Mouse (Mus musculus) ovary, postnatal 36 days (tissue): ENCODE data around the gene Cd5l.
"Not testable (repeated sequence)": the region's sequence is repeated elsewhere in the genome, so short reads cannot be mapped to it uniquely, and the experiment has no call there.

ENCODE experiments used
- DNase-seq: peaks from one replicate; pipeline ENCODE4 v3.0.0; 2022; ENCODE audit warnings: low spot score, mixed read lengths

The Cd5l gene

DNA sequence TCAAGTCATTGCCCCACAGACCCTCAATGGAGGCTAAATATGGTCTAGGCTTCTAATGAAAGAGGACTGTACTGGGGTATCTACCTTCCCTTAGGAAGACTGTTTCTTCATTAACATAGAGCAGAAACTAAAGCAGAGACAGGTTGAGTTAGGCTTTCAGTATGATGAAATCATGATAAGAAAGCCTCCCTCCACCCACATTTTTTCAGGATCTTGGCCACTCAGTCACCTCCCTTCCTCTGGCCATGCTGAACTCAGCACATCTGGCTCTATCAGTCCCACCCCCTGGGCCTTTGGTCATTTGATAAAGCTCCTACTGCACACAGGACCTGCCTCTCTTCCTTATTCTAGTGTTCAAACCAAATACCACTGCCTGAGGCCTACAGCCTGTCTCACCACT, at the start of gene Cd5l:
Cd5l (plus strand) TSS at position 301 of the 400 bp plus-strand sequence.
- no peak for DNase-seq

- DNase-seq: no peak
These were observed 47.8 kb upstream of the Cd5l start for GRCm38 (mm10) chr3:87309922-87310321.

DNA sequence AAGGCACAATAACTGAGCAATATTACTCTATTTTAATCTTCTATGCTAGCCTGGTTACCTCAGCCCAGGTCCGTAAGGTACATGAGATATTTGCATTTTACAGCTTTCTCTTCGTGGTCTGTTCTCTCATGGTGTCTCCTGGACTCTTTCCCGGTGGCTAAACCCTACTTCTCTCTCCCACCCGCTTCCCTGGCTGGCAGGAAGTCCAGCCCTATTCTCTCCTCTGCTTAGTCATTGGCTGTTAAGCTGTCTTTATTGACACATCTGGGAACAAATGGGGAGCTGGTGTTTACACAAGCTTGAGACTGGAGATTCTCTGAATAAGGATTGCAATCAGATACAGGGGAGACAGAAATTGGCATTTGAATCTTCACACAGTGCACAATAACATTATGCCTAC, 35.1 kb upstream of the Cd5l start:
- DNase-seq: no peak

- no peak for DNase-seq
These were observed 33.9 kb upstream of the Cd5l start for GRCm38 (mm10) chr3:87323778-87324177.

DNA sequence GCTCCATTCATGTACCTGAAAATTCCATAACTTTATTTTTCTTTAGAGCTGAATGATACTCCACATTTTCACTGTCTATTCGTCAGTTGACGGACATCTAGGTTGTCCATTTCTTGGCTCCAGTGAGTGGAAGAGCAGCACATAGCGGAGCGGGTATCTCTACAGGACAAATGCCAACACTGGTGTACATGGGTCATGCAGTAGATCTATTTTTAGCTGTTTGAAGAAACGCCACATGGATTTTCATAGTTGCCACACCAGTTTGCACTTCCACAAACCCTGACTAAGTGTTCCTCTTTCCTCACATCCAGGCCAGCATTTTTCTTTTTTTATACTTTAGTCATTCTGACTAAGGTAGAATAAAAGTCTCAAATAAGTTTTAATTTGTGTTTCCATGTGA, 19.8 kb upstream of the Cd5l start:
- DNase-seq: no peak

DNA sequence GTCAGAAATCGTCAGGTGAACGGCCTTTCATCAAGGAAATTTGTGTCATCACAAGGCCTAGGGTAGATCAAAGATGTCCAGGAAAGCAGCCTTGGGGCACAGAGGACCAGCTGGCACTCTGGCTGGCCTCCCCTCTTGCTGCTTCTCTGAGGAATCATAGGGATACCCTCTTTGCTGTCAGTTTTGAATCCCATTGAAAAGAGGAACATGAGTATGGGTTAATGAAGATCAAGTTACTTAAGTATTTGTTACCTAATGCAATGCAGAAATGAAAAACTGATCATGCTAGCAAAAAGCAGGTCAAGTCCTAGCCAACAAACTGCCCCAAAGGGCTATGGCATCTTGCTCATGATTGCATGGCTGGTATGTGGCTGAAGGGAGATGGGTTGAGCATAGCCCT, 6.7 kb upstream of the Cd5l start:
- DNase-seq: not testable (repeated sequence)

GRCm38 (mm10) chr3:87359215-87359614, 1.5 kb downstream of the Cd5l start:
- DNase-seq: no peak

GRCm38 (mm10) chr3:87360466-87360865, 2.8 kb downstream of the Cd5l start:
- no peak for DNase-seq

GRCm38 (mm10) chr3:87365691-87366090, 8.0 kb downstream of the Cd5l start:
- no peak for DNase-seq

DNA sequence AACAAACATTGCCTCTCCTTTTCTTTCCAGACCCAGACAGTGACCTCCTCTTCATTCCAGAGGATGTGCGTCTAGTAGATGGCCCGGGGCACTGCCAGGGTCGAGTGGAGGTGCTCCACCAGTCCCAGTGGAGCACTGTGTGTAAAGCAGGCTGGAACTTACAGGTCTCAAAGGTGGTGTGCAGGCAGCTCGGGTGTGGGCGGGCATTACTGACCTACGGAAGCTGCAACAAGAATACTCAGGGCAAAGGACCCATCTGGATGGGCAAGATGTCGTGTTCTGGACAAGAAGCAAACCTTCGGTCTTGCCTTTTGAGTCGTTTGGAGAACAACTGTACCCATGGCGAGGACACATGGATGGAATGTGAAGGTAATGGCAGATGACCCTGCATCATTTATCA, 9.8 kb downstream of the Cd5l start:
- no peak for DNase-seq

DNA sequence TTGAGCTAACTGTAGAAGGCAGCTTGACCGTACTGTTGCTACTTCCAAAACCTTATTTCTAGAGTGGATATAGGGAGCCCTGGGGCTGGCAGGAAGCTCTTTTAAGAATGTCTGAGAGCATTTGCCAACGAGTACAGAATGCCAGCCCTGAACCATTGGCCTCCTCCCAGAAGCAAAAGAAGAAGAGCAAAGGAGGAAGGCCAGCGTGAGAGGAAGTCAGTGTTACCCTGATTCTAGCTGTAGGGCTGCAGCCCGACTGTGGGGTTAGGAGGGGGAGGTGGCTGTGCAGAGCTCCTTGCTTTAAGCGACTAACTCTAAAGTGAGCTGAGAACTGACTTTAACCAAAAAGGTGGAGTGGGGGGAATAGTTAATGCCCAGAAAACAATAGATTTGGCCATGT, 11.5 kb downstream of the Cd5l start:
- no peak for DNase-seq

DNA sequence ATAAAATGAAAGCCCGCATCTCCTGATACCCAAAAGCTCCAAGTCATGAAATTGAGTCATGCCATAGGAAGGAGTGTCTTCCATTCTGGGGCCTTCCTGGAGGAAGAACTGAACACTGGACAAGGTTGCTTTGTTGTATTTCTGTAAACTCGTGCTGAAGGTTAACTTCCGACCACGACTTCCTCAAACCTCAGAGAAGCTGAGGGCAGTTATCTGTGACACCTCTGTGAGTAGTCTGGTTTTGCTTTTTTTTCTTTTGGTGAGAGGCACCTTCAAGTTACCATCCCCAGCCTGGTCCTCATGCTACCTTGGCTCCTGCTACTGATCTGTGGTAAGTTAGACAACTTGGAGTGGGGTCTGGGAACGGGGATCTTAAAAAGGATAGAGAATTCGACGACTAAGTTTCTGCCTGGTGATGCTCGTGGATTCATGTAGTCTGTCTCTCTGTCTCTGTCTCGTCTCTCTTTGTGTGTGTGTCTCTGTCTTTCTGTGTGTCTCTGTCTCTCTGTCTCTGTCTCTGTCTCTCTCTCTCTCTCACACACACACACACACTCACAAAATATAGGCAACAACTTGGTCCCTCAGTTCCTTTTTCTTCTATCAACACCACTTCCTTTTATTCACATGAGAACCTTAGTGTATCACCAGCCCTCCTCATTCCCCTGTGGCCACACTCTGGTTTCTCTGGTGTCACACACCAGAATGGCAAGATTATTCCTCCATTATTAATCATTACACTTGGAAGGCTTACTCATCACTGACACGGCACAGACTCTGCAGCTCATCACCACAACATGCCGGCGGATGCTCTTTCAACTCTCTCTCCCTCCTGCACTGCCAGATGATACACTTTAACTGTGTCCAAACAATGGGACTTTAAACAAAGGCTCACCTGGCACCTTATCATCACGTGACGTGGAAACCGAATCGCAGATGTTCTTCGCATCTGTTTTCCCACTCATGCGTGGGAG, 18.8 kb downstream of the Cd5l start, which contains the start of gene Fcrl1:
Fcrl1 (plus strand) TSS at position 193 of the 971 bp plus-strand sequence.
- DNase-seq: no peak

- DNase-seq: no peak
These were observed 19.5 kb downstream of the Cd5l start for GRCm38 (mm10) chr3:87377228-87377627.

DNA sequence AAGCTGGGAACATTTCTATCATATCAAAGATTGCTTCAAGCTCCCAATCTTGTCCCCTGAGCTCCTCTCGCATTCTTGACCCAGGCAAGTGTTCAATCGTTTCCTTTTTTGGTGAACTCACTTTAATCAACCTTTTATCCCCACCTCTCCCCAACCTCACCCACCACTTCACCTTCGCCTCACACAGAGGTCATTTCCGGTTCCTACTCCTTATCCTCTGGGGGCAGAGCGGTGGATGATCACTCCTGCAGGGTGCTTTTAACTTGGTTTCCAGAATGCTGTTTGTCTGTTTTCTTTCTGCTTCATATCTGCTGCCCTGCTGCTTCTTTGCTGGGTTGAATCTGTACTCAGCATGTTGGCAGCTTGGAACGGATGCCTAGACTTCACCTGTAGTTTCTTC, 20.0 kb downstream of the Cd5l start:
- no peak for DNase-seq

DNA sequence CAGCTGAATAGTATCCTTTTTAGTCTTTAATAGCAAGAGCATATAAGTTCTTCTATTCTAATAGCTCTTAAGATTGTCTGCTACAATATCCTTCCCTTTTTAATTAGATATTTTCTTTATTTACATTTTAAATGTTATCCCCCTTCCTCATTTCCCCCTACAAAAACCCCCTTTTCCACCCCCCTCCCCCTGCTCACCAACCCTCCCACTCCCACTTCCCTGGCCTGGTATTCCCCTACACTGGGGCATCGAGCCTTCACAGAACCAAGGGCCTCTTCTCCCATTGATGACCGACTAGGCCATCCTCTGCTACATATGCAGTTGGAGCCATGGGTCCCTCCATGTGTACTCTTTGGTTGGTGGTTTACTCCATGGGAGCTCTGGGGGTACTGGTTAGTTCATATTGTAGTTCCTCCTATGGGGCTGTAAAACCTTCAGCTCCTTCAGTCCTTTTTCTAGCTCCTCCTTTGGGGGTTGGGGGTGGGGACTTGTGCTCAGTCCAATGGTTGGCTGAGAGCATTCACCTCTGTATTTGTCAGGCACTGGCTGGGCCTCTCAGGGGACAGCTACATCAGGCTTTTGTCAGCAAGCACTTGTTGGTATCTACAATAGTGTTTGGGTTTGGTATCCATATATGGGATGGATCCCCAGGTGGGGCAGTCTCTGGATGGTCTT, 22.1 kb downstream of the Cd5l start:
- DNase-seq: not testable (repeated sequence)

- no peak for DNase-seq
These were observed 24.4 kb downstream of the Cd5l start for GRCm38 (mm10) chr3:87381806-87382712.

DNA sequence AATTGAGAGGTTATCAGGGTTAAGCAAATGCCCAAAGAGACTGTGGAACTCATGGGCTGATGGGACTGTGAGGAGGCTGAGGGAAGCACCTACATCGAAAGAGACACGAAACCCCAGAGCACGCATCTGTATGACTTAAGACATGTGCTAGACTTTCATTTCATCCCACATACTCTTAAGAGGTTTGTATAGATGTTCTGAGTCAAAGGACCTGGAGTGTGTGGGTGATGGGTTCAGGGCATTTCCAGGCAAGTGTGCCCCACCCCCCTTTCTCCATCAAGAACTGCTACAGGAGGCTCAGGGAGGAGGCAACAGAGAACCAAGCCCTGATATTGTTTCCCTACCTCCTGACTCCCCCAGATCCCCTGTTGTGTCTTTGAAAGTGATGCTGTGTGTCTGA, 25.6 kb downstream of the Cd5l start:
- DNase-seq: no peak

DNA sequence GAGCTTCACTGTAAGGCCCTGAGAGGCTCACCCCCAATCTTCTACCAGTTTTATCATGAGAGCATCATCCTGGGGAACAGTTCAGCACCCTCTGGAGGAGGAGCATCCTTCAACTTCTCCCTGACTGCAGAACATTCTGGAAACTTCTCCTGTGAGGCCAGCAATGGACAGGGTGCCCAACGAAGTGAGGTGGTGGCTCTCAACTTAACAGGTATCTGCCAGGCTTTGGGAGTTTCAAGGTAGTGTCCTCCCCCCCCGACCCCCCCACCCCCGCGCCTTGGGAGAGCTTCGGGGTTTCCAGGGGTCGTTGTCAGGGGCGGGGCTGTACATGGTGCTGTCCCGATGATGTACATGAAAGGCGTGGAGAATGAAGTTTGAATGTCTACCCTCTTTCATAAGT, 27.4 kb downstream of the Cd5l start:
- DNase-seq: no peak

- DNase-seq: no peak
These were observed 33.3 kb downstream of the Cd5l start for GRCm38 (mm10) chr3:87390935-87391334.

DNA sequence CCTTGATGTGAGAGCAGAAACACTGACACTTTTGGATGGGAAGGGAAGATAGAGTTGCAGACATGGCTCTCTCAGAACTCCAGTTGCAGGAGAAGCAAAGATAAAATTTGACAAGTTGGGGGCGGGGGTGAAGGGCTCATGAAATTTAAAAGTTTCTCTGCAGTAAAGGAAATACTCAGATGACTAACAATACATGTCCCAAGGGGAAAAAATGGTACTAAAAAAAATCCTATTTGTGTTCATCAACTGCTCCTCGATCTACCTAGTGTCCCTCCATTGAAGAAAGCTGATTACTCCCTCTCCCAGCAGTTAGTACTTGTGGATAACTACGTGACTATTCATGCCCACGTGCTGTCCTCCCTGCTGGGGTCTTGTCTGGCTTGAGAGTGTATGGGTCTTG, 41.1 kb downstream of the Cd5l start:
- DNase-seq: no peak

DNA sequence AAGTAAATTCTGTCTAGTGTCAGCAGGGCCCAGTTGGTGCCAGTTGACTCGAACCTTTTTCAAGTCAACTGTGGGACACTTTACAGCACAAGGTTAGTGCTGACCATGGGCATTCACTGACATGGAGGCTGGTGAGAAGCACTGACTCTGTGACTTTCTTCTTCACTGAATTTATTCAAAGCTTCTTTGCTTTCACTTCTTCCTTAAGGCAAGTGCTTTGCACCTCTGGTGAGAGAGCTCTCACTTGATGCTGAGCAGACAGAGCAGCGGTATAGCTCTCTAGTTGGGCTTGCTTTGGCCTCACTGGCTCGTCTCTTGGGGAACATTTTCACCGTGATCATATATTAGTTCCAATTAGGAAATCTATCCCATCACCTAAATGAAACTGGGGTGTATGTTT, 42.2 kb downstream of the Cd5l start:
- DNase-seq: no peak

DNA sequence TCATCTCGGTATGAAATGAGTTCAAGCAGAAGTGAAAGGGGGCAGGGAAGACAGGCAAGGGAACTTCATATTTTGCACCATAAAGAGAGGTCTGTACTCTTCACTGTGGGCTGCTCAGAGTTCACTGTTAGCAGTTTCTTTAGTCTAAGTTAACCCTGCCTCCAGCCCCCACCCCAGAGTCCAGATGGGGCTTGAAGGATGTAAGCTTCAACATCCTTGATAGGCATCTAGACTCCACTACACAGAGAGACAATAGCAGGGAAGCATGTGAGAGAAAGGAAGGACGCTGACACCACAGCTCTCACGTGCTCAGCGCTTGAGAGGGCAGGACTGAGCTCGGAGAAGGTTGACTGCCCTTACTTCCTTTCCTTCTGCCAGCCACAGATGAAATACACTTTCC, 43.6 kb downstream of the Cd5l start:
- no peak for DNase-seq
